Mouse (Mus musculus): Measurements from ENCODE around the gene Cep135.

Cep135 gene

DNA sequence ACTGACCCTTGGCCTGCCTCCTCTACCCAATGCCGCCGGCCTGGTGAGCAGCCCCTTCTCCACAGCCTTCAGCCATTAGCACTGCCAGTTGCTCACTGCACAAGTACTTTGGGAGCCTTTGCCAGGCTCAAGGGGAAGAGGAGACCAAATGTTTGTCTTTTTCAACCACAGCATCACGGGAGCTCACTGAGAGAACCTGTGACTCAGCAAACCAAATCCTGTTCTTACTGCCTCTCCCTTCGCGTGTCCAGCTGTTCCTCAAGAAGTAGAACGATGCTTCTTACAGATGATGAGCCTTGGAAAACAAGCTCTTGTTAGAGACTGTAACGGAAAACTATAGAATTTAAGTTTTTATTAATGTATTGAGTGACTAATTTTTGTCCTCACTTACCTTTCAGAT, 55.7 kb downstream of the Cep135 start:
- no peak for ATAC-seq (ENCODE audit: insufficient number of reproducible peaks, low FRiP score, low TSS enrichment)

DNA sequence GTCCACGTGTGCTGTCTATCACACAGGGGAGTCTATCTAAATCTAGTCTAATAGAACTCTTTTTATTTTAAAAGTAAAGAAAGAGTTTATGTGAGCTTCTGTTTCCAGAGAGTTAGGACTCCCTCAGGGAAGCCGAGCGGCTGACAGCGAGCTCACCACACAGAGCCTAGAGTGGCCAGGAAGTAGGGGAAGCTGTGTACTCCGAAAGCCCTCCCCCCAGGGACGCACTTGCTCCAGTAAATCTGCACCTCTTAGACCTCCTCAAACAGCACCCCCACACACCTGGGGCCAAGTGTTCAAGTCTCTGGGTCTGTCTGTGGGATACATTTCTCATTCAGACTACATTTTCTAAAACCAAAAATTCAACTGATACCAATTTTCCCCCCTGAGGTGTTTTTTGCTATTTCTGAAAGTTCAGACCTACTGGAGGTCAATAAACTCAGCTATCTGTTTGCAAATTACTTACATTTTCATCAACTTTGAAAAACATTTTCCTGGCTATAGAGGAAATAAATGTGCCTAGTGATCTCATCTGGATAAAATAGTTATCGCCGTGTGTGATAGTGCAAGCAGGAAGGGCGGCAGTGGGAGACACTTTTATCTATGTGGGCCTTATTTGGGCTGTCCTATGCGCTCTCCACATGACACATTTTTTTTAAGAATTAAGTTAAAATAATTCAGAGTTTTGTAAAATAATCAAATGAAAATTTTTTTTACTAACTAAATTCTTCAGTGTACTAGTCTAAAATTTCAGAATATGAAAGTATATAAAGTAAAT, 56.8 kb downstream of the Cep135 start:
- ATAC-seq (ENCODE audit: insufficient number of reproducible peaks, low FRiP score, low TSS enrichment), result no peak

DNA sequence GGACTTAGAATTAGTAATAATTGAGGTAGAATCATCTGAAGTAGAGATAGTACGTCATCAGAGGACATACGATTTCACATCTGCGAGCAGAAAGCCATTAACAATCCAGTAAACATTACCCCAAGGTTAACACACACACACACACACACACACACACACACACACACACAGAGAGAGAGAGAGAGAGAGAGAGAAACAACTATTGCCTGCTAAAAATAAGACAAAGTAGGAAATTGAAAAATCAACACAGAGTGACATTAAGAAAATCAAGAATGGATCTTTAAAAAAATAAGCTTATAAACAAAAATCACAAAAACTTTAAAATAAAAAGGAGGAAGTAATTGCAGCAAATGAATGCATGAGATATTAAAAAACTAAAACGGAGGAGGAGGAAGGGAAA, 61.4 kb downstream of the Cep135 start:
- ATAC-seq (ENCODE audit: insufficient number of reproducible peaks, low FRiP score, low TSS enrichment), result no peak

DNA sequence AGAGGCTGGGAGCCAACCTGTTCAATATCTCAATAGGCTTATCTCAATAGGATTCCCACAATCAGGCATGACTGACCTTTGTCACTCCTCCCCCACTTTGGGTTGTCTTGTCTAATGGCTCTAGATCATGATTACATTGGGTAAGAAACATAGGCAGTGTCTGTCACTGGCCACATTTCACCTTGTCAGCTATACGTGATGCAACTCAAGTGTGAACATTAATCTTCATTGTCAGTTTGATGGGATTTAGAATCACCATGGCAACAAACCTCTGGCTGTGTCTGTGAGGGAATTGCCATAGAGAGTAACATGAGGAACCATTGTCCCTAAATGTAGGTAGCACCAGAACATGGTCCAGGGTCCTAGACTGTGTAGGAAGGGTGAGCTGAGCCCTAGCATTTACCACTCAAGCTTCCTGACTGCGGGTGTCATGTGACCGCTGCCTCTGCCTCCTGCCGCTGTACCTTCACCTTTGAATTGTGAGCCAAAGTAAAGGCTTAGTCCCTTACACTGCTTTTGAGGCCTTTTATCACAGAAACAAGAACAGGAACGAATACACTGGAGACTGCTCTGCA, 62.7 kb downstream of the Cep135 start:
- no peak for ATAC-seq (ENCODE audit: insufficient number of reproducible peaks, low FRiP score, low TSS enrichment)

DNA sequence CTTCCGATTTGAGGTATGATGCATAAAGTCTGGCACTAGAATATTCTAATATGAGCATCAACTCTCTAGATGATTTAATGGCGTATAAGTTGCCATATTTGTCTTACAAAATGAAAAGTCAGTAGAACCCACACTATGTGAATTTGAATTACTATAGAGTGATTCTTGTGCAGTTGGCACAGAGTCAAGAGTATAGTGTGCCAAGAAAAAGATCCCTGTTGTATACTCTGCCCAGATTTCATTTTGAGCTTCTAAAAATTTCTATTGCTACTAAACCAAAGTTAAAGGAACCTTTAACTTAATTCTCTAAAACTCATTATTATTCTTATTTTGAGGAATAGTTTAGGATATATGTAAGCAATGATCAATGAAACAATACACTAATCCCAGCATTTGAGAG, 67.7 kb downstream of the Cep135 start, which contains the start of gene C530008M17Rik:
TSS of gene C530008M17Rik (plus strand) at position 301 of the 400 bp plus-strand sequence.
- ATAC-seq (ENCODE audit: insufficient number of reproducible peaks, low FRiP score, low TSS enrichment), result no peak

DNA sequence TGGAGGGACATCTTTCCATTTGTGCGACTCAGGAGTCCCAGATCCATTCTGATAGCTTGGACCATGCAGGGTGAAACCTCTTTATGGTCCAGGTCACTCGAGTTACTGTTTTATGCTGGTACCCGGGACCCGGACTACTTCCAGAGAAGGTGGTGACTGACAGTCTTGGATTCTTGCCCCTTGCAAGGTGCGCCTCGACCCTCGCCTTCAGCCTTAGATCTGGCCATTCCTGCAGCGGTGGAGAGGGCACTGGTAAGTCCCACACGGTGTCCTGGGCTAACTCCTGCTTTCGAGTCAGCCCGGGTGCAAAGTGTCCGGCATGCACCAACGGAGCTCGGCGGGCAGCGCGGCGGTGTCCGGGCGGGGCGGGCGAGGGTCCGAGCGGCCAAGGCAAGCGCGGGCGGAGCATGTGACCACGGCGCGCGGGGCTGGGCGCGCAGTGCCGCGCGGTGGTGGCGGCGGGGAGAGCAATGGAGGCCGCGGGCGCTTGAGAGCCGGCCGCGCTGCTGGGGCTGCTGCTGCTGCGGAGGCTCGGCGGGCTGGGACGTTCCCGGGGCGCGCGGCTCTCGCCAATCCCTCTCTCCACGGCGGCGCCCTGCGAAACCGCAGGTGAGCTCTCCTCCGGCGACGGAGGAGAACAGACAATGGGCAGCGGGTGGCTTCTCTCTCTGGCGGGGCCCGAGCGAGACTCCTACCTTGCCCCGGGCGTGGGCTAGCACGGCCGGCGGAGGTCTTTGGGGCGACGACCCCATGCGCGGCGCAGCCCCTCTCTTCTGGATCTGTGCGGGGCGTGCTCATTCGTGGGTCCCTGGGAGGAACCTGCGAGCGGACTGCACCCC, 69.0 kb downstream of the Cep135 start:
- peak; percentile 52 for ATAC-seq (ENCODE audit: insufficient number of reproducible peaks, low FRiP score, low TSS enrichment)

DNA sequence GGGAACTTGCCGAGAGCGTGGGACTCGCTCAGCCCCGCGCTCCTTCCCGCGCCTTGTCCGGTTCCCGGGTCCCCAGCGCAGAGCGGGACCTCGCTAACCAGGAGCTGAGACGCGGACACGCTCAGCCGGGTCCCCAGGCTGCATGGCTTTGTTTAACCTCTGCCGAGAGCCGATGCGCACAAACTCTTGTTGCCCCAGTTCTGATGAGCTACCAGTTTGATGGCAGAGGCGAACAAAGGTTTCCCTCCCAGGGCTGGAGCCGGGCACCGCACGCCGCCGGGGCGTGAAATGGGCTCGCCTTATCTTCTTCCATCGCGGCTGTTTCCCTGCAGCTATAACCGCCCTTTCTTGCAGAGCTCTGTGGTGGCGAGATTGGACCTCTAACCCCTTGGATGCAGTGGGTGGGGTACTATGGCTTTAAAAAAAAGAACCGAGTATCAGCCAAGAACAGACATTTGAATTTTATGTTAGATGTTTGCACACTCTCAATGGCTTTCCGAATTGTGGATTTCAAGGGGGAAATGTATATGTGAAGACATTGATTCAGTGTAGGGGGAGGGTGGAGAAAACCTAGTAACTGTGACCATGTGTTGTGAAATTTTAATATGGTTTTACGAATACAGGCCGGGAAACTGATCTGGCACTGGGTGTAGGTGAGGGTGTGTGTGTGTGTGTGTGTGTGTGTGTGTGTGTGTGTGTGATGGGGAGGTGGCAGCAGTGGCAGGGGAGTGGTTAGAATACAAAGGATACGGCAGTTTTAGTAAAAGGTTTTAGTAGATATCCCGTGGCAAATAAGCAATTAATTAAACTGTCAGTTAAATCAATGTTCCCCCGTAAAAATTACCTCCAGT, 69.8 kb downstream of the Cep135 start:
- 0 out of 2 replicates have a peak, but pooled peaks have one; percentile 32 for ATAC-seq (ENCODE audit: insufficient number of reproducible peaks, low FRiP score, low TSS enrichment)

DNA sequence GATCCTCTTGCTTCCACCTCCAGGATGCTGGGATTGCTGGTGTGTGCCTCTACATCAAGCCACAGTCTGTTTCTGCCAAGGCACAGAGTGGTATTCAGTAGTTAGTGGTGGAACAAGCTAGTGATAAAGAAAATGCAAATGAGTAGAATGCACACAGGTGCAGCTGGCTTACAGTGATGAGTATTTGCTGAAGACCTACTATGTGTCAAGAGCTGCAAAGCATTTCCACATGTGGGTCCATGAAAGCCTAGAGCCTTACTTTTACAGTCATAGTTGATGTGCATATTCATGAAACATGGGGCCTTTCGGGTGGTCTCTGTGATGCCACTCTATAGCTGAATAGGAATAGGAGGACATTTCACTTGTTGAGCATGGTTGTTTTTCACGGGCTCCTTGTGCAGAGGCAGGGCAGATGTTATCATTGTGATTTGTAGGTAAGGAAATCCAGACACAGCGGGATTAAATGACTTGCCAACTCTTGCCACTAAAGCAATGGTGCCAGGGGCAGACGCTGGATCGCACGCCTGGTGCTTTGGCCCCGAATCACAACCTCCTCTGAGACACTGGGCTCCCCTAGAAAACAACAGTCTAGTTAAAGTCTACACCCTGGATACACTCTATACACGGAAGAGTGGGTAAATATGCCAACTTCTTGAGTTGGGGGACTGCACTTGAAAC, 71.6 kb downstream of the Cep135 start:
- no peak for ATAC-seq (ENCODE audit: insufficient number of reproducible peaks, low FRiP score, low TSS enrichment)

DNA sequence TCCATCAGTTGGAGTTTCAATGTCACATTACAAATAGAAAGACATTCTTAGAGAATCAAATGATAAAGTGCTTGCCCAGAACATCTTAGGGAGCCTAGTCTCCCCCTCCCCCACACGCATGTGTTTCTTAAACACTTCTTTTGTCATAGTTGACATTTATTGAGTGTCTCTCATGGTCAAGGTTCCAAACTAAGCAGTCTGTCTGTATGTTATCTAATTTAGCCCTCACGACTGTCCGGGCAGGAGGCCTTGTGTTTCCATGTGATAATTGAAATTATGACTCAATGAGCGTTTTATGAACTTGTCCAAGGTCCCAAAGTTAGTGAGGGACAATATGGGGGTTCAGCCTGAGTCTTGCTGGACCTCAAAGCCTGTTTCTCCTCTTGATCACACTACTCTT, 72.8 kb downstream of the Cep135 start:
- ATAC-seq (ENCODE audit: insufficient number of reproducible peaks, low FRiP score, low TSS enrichment), result no peak

DNA sequence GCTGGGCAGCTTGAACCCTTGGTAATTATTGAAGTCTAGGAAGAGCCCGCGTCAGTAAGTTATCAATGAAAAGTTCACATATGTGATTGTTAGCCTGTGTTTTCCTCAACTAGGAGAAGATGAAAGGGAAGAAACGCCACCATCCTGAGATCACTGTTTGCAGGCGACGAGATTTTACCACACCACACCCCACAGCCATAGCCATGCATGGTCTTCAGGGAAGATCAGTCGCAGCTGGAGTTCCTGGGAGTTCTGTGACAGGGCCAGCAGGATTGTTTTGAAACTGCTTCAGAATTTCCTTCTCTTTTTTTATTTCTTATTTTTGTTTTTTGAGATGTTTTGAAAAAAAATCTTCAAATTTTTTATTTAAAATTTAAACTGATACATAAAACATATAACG, 76.4 kb downstream of the Cep135 start:
- no peak for ATAC-seq (ENCODE audit: insufficient number of reproducible peaks, low FRiP score, low TSS enrichment)

DNA sequence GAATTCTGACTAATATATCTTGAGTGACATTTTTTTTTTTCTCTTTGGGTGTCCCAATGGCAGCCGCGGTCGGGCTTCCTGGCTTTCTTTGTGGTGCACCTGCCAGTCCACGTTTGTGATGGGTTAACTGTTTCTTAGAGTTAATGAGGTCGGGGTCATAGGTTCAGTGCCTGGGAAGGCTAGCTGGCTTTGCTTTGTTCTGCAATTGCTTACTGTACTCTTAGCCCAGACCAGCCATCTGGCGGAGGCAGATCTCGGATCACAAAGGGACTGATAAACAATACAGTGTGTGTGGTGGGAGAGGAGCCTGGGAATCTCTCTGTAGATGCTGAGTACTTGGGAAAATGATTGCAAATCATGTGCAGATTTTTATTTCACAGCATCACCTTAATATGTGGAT, 76.9 kb downstream of the Cep135 start:
- ATAC-seq (ENCODE audit: insufficient number of reproducible peaks, low FRiP score, low TSS enrichment), result no peak

DNA sequence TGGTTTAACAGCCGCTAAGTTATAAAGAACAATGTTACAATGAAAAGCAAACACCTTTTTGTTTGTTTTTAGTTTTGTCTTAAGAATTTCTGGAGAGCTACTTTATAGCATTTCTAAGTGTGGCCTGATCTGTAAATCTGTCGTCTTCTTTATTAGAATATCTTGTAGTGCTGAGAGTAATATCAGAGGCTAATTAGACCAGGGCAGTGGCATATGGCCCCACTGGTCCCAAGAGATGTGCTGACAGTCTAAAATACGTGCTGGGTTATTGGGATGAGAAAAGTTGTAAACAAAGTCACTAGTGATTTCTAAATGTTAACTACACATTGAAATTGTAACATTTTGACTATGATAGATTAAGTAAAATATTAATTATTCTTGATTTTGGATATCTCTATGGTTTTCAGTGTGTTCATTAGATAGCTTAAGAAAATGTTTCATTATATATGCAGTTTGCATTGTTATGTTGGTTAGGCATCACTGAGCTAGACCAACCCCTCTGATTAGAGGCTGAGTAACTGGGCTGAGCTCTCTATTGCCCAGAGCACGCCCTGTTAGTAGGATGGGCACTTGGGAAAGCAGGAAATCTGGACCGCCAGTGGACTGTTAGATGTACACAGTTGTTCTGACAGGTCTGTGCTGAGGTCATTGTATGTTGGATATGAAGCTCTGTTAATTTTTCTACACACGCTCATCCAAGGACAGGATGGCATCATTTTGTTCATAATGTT, 77.7 kb downstream of the Cep135 start:
- ATAC-seq (ENCODE audit: insufficient number of reproducible peaks, low FRiP score, low TSS enrichment), result no peak

DNA sequence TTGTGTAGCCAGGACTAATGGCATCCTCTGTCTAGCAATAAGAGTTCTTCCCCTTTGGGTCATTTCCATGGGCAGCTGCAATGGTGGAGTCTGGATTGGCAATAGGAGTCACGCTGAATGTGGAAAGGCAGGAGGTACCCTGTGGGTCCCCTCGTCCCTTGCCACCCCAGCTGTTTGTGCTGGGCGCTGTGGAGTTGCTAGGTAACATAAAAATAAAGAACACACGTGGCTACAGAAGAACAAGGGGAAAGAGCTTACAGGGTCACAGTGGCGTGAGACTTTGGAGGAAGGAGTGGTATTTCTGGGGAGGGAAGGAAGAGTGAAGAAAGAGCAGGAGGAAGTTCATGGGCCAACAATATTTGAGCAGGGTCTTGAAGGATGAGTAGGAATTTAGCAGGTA, 79.6 kb downstream of the Cep135 start:
- ATAC-seq (ENCODE audit: insufficient number of reproducible peaks, low FRiP score, low TSS enrichment), result no peak

DNA sequence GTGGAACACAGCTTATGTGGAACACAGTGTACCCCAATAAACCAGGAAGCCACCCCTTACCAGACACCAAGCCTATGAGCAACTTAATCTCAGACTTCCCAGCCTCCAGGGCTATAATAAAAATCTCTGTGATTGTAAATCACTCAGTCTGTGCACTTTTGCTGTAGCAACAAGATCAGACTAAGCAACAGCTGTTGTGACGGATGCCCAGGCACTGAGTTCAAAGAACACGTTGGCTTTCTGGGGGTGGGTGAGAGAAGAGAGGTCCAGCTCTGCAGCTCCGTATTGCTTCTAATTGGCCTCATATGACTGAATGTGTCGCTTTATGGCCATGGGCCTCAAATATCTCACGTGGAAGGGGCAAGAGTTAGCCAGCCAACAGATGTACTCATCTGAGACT, 80.0 kb downstream of the Cep135 start:
- ATAC-seq (ENCODE audit: insufficient number of reproducible peaks, low FRiP score, low TSS enrichment), result no peak

DNA sequence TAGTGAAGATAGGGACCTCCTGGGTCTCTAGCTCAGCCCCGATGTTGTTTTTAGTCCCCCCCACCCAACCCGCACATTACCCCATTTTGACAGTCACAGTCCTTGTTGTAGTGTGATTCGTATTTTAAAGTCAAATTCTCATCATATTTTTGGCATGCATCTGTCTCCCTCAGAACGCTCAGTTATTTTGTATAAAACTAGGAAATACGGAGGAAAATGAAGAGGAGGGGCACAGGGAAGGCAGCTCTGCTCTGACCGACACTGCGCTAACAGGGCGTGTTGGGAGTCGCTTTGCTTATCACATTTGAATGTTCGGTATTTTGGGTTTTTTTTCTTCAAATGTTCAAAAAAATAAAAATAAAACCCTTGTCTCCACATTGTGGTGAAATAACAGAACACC, 81.7 kb downstream of the Cep135 start:
- ATAC-seq (ENCODE audit: insufficient number of reproducible peaks, low FRiP score, low TSS enrichment), result no peak

DNA sequence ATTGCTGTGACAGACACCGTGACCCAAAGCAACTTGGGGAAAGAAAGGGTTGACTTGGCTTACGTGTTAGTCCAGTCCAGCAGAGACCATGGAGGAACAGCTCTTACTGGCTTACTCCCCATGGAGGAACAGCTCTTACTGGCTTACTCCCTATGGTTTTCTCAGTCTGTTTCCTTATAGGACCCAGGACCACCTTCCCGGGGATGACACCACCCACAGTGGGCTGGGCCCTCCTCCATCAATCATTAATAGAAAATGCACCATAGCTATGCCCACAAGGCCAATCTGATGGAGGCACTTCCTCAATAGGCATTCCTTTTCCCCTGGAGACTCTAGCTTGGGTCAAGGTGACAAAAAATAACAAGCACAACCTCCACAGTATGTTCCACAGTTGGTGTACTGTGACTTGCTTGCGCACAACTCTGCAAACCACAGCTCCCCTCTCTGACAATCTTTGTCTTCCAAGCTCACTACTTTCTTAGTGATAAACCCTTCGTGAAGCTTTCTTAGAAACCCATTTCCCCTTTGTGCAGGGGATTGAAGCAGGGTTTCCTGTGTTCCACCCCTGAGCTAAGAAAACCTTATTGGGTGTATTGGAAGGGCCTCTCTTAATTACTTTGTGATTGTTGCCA, 85.6 kb downstream of the Cep135 start:
- no peak for ATAC-seq (ENCODE audit: insufficient number of reproducible peaks, low FRiP score, low TSS enrichment)

DNA sequence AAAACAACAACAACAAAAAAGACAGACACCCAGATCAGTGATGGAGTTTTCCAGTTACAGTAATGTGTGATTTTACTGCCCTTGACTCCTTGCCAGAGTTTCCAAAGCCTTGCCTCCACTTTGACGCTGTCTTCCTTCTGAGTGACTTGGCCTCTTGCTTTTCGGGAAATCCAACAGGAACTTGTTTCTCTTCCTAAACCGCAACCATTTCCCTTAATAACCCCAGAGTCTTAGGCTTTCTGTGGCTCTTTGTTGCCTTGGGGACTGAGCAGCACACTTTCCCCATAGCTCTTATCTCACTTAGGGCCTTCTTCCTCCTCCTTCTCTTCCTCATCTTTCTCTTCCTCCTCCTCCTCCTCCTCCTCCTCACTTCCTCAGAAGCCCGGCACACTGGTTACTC, 86.9 kb downstream of the Cep135 start:
- ATAC-seq (ENCODE audit: insufficient number of reproducible peaks, low FRiP score, low TSS enrichment), result no peak

DNA sequence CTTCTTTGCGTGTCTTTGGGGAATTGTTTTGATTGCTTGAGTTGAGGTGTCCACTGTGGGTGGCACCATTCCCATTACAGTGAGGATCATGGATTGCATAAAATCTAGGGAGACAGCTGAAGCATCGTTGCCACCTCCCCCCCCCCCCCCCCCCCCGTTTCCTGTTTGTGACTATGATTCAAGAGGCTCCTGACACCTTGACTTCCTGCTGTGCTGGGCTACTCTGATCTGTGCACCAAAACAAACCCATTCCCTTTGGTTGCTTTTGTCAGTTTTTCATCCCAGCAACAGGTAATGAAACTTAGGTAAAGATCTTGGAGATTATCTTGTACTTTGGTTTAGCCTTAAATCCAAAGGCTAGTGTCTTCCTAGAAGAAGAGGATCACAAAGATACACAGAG, 92.5 kb downstream of the Cep135 start:
- no peak for ATAC-seq (ENCODE audit: insufficient number of reproducible peaks, low FRiP score, low TSS enrichment)

Measured in cerebellum, adult (tissue).